Mouse (Mus musculus) limb, embryonic 15.5 days (tissue): ENCODE data around the gene Npas3. TPM values are rescaled to one million over a fixed set of nuclear protein-coding genes. Genes with fewer than 3 reads are reported as not detected.

Experiments
- ATAC-seq: fragments of 200-750 bp; cut with Nextera tagmentation; 2 replicates; pipeline ENCODE4 v1.8.0; 2017; ENCODE audit warnings: low read depth, moderate TSS enrichment; ENCODE audit not compliant: insufficient number of reproducible peaks, low FRiP score, low TSS enrichment
- H3K27ac ChIP-seq: fragments of 300-500 bp; sonication (generic); 2 replicates; pipeline ENCODE4 v1.5.1; 2015; ENCODE audit warnings: moderate library complexity, mild to moderate bottlenecking, inconsistent platforms
- H3K27me3 ChIP-seq: fragments of 300-500 bp; sonication (generic); 2 replicates; pipeline ENCODE4 v1.6.1; 2015; ENCODE audit warnings: inconsistent platforms
- H3K36me3 ChIP-seq: fragments of 300-500 bp; sonication (generic); 2 replicates; pipeline ENCODE4 v1.6.1; 2015; ENCODE audit warnings: inconsistent platforms
- H3K4me1 ChIP-seq: fragments of 300-500 bp; sonication (generic); 2 replicates; pipeline ENCODE4 v1.6.1; 2015; ENCODE audit warnings: inconsistent platforms
- H3K4me2 ChIP-seq: fragments of 300-500 bp; sonication (generic); 2 replicates; pipeline ENCODE4 v1.6.1; 2015; ENCODE audit warnings: mild to moderate bottlenecking, inconsistent platforms
- H3K4me3 ChIP-seq: fragments of 300-500 bp; sonication (generic); 2 replicates; pipeline ENCODE4 v1.5.1; 2015; ENCODE audit warnings: mild to moderate bottlenecking, inconsistent platforms
- H3K9ac ChIP-seq: fragments of 300-500 bp; sonication (generic); 2 replicates; pipeline ENCODE4 v1.6.1; 2015; ENCODE audit warnings: inconsistent platforms
- H3K9me3 ChIP-seq: fragments of 300-500 bp; sonication (generic); 2 replicates; pipeline ENCODE4 v1.6.1; 2016; ENCODE audit warnings: inconsistent platforms
- WGBS: fragments of 180-500 bp; shearing (Covaris S2); methylation state at CpG from one replicate; pipeline ENCODE4 v1.1.7; 2015; 5-methylcytosine and 5-hydroxymethylcytosine counted together
- polyA plus RNA-seq: library from polyadenylated mRNA; unstranded; fragments of >200 nt; fragmentation: Nextera tagmentation; extraction: Ambion mirVana; gene quantifications from 2 replicates; pipeline ENCODE4 v1.2.1, GENCODE M21; 2015

Gene Npas3
- polyA plus RNA-seq, 1 experiment from 2014 or later = 4.2 TPM

DNA sequence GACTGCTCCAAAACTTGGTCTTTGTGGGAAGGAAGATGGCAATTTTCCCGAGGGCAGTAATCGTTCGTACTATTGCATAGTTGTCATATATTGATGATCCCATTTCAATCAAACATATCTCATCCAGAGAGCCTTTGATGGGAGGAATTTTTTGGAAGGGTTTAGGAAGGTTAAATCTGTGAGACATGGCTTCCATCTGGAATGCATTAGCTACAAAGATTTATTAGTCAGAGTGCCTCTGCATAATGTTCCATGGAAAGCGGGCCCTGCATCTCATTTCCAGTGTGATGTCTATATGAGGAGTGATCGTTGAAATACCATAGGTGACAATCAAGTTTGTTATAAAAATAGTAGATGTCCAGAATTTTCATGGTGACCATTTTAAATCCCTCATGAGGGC lies 480.8 kb downstream of the Npas3 start:
- WGBS = 51% methylated on average over 5 of the region's 5 CpGs
- H3K4me3 ChIP-seq = no peak overlapping the region
- no peaks in the 10 kb centered on the region for H3K27me3 ChIP-seq
- no peaks in the 10 kb centered on the region for H3K9me3 ChIP-seq
- peaks cover 3% of the 10 kb centered on the region; the same call in 1 of the 2 replicates for H3K4me1 ChIP-seq
- no peak overlapping the region for H3K27ac ChIP-seq
- no peak for ATAC-seq
- H3K36me3 ChIP-seq = no peaks in the 10 kb centered on the region
- H3K9ac ChIP-seq = no peak overlapping the region
- no peak overlapping the region for H3K4me2 ChIP-seq

DNA sequence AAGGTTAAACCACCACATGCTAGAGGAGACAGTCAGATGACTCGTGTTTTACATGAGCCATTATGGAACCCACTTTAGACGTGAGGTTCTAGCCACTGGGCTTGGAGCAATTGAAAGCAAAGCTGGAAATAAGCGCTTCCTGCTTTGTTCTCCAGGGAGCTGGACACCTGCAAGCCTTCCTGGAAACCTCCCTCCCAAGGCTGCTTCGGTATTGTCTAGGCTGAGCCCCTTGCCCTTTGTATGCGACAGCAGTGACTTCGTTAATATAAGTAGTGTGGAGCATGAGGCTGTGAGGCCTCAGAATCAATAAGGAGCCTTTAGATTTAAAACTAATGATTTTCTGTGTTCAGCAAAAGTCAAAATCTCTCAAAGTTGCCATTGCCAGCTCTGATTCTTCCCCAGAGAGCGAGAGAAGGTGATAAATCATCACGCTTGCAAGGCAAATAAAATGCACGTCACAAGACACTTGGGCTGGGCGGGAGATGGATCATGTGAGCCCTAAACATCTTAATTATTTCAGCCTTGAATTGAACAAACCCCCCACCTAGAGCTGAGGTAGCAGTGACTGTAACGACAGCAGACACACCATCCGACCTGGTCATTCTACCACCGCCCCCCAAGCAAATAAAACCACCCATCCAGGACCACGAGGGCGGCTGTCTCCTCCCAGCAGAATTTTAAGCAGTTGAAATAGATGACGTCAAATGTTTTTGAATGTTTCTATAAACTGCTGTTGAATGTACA lies 490.2 kb downstream of the Npas3 start:
- Histone ChIP-seq H3K4me1 (0 out of 2 replicates have a peak, but pooled peaks cover 8% of the 10 kb centered on the region), H3K36me3 (no peaks in the 10 kb centered on the region), H3K9ac (no peak overlapping the region), H3K9me3 (no peaks in the 10 kb centered on the region), H3K4me2 (no peak overlapping the region), H3K4me3 (no peak overlapping the region), H3K27me3 (no peaks in the 10 kb centered on the region), H3K27ac (no peak overlapping the region)
- WGBS = 42% methylated on average over 16 of the region's 16 CpGs
- ATAC-seq = no peak

DNA sequence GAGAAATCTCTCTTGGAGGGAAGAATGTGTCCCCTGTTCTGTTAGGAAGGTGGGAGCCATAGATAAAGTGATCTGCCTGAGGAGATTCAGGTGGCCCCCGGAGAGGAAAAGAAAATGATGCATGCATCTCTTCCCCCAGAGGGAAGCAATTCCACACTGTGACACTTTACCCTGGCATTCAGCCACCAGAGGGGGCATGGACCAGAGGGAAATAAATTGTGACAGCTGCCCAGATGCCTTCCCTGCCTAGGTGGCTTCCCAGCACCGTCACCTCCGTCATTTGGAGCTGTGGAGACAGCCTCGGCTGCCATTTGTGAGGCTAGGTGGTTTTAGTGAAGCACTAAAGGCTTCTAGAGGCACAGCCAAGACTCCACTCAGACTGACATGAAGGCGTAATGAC lies 498.2 kb downstream of the Npas3 start:
- no peaks in the 10 kb centered on the region for H3K27me3 ChIP-seq
- H3K4me2 ChIP-seq = no peak overlapping the region
- H3K9ac ChIP-seq = no peak overlapping the region
- 53% methylated on average over 5 of the region's 5 CpGs for WGBS
- H3K36me3 ChIP-seq = no peaks in the 10 kb centered on the region
- no peaks in the 10 kb centered on the region for H3K4me1 ChIP-seq
- H3K27ac ChIP-seq = no peak overlapping the region
- no peak for ATAC-seq
- no peaks in the 10 kb centered on the region for H3K9me3 ChIP-seq
- H3K4me3 ChIP-seq = no peak overlapping the region

DNA sequence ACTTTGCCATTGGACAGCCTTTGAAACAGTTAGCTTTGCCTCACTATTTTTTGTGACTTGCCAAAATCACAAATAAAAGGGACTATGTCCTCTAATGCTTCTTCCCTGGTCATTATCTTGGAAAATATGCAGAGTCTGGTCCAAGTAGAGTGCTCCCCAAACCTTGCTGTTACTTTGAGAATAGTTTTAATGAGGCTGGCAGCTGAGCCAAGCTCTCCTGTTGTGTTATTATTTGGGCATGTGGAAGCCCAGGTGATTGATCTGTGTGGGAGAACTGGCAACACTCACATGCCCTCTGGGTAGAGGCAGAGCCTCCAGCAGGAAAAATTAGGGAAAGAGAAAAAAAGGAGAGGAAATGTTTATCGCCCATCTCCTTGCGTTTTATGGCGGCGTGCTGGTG lies 500.9 kb downstream of the Npas3 start:
- Histone ChIP-seq H3K27me3 (no peaks in the 10 kb centered on the region), H3K9me3 (no peaks in the 10 kb centered on the region), H3K4me3 (no peak overlapping the region), H3K4me1 (peaks cover 19% of the 10 kb centered on the region), H3K9ac (no peak overlapping the region), H3K27ac (no peak overlapping the region), H3K4me2 (no peak overlapping the region), H3K36me3 (no peaks in the 10 kb centered on the region)
- no peak for ATAC-seq
- WGBS = 42% methylated on average over 4 of the region's 4 CpGs

DNA sequence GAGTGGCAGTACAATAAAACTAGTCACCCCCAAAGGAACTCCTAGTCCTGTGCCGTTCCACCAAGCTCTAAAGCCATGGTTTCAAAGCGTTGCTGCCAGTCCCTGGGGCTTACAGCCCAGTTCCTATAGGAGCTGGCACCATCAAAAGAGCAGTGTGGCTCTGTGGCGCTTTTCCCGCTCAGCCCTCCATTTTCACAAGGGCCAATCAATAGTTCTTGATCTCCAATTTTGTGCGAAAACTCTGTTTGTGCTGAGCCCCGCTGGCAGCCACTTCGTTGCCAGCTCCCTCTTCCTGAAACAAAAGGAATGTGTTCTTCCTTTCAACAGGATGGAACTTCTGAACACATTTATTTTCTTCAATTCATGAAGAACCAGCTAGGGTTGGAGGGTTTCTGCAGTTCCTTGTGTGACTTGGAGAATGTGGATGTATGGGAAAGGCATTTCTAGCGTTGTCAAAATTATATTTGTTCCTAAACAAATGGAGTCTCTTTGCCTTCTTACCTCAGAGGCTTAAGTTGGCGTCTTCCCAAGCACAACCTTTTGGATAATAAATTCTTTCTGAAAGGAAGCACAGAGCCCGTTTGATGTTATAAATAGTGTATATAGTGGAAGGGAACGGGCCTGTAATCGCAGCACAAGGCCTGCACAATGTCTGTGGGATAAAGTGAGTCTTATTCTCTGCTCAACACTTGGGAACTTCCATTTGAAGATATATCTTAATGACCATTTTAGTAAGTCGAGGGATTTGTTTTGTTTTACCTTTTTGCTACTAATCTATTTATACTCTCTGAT lies 504.0 kb downstream of the Npas3 start:
- Histone ChIP-seq H3K36me3 (no peaks in the 10 kb centered on the region), H3K9me3 (no peaks in the 10 kb centered on the region), H3K4me2 (no peak overlapping the region), H3K9ac (no peak overlapping the region), H3K27ac (no peak overlapping the region; the same call in 1 of the 2 replicates), H3K4me1 (peaks cover 19% of the 10 kb centered on the region), H3K27me3 (no peaks in the 10 kb centered on the region), H3K4me3 (no peak overlapping the region)
- WGBS = 47% methylated on average over 13 of the region's 13 CpGs
- ATAC-seq = no peak

DNA sequence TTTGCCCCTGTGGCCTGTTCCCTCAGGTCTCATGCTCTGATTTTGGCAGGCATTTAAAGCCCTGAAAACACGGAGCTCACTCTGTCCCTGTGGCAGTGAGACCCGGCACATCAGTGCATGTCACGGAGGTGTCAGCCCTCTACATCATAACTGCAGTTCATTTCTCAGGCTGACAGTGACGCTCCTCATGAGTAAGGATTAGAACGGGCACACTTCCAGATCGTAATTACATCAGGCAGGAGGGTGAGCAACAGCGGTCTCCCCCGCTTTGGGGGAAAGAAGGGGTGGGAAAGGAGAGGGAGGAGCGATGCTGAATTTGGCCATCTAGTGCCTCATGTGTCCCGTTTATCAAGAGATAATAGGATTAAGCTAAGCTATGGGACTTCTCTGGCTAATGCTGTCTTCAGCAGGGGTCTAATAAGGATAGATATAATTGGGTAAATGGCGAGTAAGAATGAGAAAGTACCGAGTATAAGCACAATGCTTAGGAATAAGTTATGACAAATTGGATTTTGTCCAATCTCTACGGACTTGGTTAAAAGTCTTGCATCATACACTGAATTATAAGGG lies 505.0 kb downstream of the Npas3 start:
- Histone ChIP-seq H3K4me3 (no peak overlapping the region), H3K9ac (no peak overlapping the region), H3K4me2 (no peak overlapping the region), H3K36me3 (no peaks in the 10 kb centered on the region), H3K9me3 (no peaks in the 10 kb centered on the region), H3K4me1 (peaks cover 19% of the 10 kb centered on the region), H3K27me3 (no peaks in the 10 kb centered on the region), H3K27ac (no peak overlapping the region)
- ATAC-seq = no peak
- WGBS = 41% methylated on average over 13 of the region's 13 CpGs

DNA sequence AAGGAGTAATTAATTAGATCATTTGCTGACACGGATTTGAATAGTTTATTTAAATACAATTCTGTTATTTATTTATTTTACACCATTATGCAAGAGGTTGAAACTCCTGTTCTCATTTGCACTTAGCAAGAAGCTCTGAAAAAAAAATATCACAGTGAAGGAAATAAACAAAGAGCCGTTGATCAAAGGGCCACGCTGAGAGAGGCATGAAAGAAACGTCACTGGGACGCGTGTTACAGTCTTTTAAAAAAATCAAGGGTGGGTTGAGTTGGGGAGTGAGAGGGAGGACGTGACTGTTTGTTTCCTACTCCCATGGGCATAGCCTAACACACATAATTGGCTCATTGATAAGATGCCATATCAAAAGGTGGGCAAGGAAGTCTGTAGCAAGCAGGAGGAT lies 505.8 kb downstream of the Npas3 start:
- Histone ChIP-seq H3K4me2 (no peak overlapping the region), H3K27me3 (no peaks in the 10 kb centered on the region), H3K4me3 (no peak overlapping the region), H3K36me3 (no peaks in the 10 kb centered on the region), H3K9me3 (no peaks in the 10 kb centered on the region), H3K9ac (no peak overlapping the region), H3K27ac (no peak overlapping the region), H3K4me1 (peaks cover 19% of the 10 kb centered on the region)
- ATAC-seq = no peak
- 41% methylated on average over 7 of the region's 7 CpGs for WGBS

DNA sequence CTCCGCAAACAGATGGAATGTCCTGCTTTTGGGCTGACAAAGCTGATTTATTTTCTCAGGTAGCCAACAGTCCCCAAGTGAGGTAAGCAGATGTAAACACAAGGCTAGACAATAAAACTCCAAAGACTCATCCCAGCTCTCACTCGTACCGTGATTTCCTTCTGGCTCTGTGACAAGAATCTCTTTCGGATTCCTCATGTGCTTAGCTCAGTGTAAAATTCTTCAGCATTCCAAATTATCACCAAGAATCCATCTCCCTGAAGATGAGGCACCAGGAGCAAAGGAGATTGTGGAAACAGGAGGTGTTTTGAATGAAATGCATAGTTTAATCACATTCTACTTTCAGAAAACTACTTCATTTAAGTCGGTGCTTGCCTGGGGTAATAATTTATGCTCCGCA lies 509.2 kb downstream of the Npas3 start:
- Histone ChIP-seq H3K4me3 (no peak overlapping the region), H3K9me3 (no peaks in the 10 kb centered on the region), H3K27me3 (no peaks in the 10 kb centered on the region), H3K4me1 (peaks cover 12% of the 10 kb centered on the region), H3K9ac (no peak overlapping the region), H3K4me2 (no peak overlapping the region), H3K27ac (no peak overlapping the region), H3K36me3 (no peaks in the 10 kb centered on the region)
- 50% methylated on average over 6 of the region's 6 CpGs for WGBS
- no peak for ATAC-seq

DNA sequence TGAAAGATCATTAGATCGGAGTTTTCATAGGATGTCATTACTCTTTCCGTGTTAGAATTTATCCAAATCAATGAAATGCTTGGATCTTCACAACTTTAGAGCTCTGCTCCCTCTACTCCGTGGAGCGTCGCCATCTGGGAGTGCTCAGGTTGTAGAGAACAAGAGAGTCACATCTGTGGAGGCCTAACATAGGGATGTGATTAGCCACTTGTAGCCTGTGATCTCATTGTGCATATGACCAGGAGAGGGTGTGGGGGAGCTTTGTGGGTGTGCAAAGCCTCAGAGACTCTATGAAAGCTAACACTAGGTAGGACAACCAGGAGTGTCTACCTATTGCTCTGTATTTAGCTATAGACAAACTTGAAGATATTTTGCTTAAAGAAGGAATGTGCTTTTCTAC lies 509.9 kb downstream of the Npas3 start:
- Histone ChIP-seq H3K4me2 (no peak overlapping the region), H3K9ac (no peak overlapping the region), H3K27ac (no peak overlapping the region), H3K36me3 (no peaks in the 10 kb centered on the region), H3K27me3 (no peaks in the 10 kb centered on the region), H3K4me3 (no peak overlapping the region), H3K9me3 (no peaks in the 10 kb centered on the region), H3K4me1 (peaks cover 5% of the 10 kb centered on the region)
- no peak for ATAC-seq
- WGBS = 59% methylated on average over 5 of the region's 5 CpGs

DNA sequence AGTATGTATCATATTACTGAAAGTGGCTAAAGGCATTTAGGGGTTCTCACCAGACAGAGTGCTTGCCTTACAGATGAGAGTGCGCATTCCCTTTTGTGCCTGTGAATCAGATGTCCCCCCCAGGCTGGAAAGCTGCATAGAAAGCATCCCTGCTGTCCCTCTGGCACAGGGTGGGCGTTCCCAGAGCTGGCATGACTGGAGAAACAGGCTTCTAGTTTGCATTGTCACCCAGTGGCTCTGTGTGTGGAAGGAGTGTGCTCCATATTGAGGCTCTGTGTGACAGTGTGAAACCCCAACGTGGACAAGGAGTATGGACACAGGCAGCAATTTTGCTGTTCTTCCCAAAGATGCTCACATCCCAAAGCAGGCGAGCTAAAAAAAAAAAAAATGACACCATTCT lies 515.7 kb downstream of the Npas3 start:
- no peaks in the 10 kb centered on the region for H3K9me3 ChIP-seq
- H3K27me3 ChIP-seq = no peaks in the 10 kb centered on the region
- H3K36me3 ChIP-seq = no peaks in the 10 kb centered on the region
- ATAC-seq = no peak
- no peak overlapping the region for H3K9ac ChIP-seq
- H3K4me1 ChIP-seq = peaks cover 6% of the 10 kb centered on the region
- no peak overlapping the region for H3K4me2 ChIP-seq
- no peak overlapping the region for H3K4me3 ChIP-seq
- WGBS = 42% methylated on average over 4 of the region's 4 CpGs
- no peak overlapping the region for H3K27ac ChIP-seq

DNA sequence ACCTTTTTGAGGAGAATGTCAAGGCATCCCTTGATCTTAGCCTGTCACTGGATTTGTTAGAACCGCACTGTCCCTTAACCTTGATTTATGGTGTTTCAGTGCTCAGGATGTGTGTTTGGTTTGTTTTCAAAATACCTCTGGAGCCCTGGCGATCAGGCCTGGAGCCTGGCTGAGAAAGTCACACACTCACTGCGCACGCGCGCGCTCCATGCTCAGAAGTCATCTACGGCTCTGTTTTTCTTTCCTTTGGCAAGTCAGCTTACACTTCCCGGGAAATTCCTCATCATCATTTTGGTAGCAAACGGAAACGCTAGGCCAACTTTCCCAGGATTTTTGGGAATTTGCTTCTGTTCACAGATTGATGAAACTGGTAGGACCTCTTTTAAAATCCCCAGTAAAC lies 519.9 kb downstream of the Npas3 start:
- ATAC-seq = no peak
- Histone ChIP-seq H3K9ac (no peak overlapping the region), H3K4me1 (peaks cover 6% of the 10 kb centered on the region), H3K27ac (no peak overlapping the region), H3K4me3 (no peak overlapping the region), H3K36me3 (no peaks in the 10 kb centered on the region), H3K27me3 (no peaks in the 10 kb centered on the region), H3K4me2 (no peak overlapping the region), H3K9me3 (no peaks in the 10 kb centered on the region)
- 47% methylated on average over 11 of the region's 11 CpGs for WGBS

DNA sequence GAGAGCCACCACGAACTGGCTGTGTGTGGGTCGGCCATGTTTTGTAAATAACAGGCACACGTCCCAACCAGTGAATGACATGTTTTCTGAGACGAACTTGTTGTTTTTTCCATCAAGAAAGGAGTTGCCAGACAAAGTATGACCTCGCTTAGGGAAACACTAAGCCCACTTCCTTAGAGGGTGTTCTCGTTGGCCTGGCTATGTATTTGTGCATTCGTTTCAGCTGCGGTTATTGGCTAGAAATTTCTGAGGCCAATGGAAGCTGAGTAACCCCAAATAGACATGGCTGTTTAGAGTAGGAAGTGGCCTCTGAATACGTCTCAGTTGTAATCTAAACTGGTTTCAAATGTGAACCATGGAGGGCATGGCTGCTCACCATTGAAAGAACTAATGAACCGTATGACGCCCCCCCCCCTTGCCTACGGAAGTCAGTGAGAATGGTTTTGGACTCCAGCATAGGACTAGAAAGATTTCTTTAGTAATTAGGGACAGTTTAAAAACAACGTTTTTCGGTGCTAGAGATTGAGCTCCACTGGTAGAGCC lies 523.0 kb downstream of the Npas3 start:
- 84% methylated on average over 14 of the region's 14 CpGs for WGBS
- ATAC-seq = no peak

More for the DNA sequence above, 523.0 kb downstream of the Npas3 start:
- peaks cover 4% of the 10 kb centered on the region for H3K4me1 ChIP-seq
- no peaks in the 10 kb centered on the region for H3K36me3 ChIP-seq
- H3K4me3 ChIP-seq = no peak overlapping the region
- H3K9me3 ChIP-seq = no peaks in the 10 kb centered on the region
- H3K27me3 ChIP-seq = no peaks in the 10 kb centered on the region
- no peak overlapping the region for H3K9ac ChIP-seq
- no peak overlapping the region for H3K4me2 ChIP-seq
- H3K27ac ChIP-seq = no peak overlapping the region
